Mouse (Mus musculus) small intestine, adult 2 months (tissue): Measurements from ENCODE around the gene Brinp3. TPM values are rescaled to one million over a fixed set of nuclear protein-coding genes. Genes with fewer than 3 reads are reported as not detected.

Source experiments
- H3K27ac ChIP-seq: fragments of 200-500 bp; 2 replicates; pipeline ENCODE4 v1.5.1; 2012; ENCODE audit warnings: low read depth, low read length, control low read depth, inconsistent platforms; ENCODE audit not compliant: insufficient read depth
- H3K27me3 ChIP-seq: fragments of 200-500 bp; 2 replicates; pipeline ENCODE4 v1.6.1; 2012; ENCODE audit warnings: mild to moderate bottlenecking, moderate library complexity, low read length, inconsistent platforms; ENCODE audit not compliant: control insufficient read depth, insufficient read depth
- H3K36me3 ChIP-seq: fragments of 200-500 bp; 2 replicates; pipeline ENCODE4 v1.6.1; 2012; ENCODE audit warnings: mild to moderate bottlenecking, low read length, control low read depth, inconsistent platforms; ENCODE audit not compliant: control insufficient read depth, insufficient read depth
- H3K4me1 ChIP-seq: fragments of 200-500 bp; 2 replicates; pipeline ENCODE4 v1.6.1; 2012; ENCODE audit warnings: low read length, inconsistent platforms, mixed read lengths; ENCODE audit not compliant: control insufficient read depth, insufficient read depth, insufficient read length
- H3K4me3 ChIP-seq: fragments of 200-500 bp; 2 replicates; pipeline ENCODE4 v1.5.1; 2012; ENCODE audit warnings: low read depth, mild to moderate bottlenecking, control low read depth, inconsistent platforms, low read length, moderate library complexity
- CTCF ChIP-seq: fragments of 200-500 bp; IDR thresholded peaks from 2 replicates; pipeline ENCODE4 v1.5.1; 2012; ENCODE audit warnings: low read depth, mild to moderate bottlenecking, control low read depth, inconsistent platforms, low read length, moderate library complexity, mixed read lengths; ENCODE audit not compliant: insufficient replicate concordance, insufficient read length; ENCODE audit errors: extremely low read depth
- POLR2A ChIP-seq: fragments of 200-500 bp; IDR thresholded peaks from 2 replicates; pipeline ENCODE4 v1.6.1; 2012; ENCODE audit warnings: low read depth, mild to moderate bottlenecking, control low read depth, inconsistent platforms, low read length, moderate library complexity
- WGBS: fragments of 180-500 bp; shearing (Covaris S2); methylation state at CpG from one replicate; pipeline ENCODE4 v1.1.7; 2018; 5-methylcytosine and 5-hydroxymethylcytosine counted together
- polyA plus RNA-seq: library from polyadenylated mRNA; depleted of rRNA; stranded (reverse); fragments of >200 nt; gene quantifications from 2 replicates; pipeline ENCODE4 v1.2.3, GENCODE M21; 2012

Gene Brinp3
- polyA plus RNA-seq, 1 experiment: not detected

- Histone ChIP-seq H3K4me1 (no peaks in the 10 kb centered on the region), H3K36me3 (no peaks in the 10 kb centered on the region), H3K4me3 (no peak overlapping the region), H3K27ac (no peak overlapping the region), H3K27me3 (no peaks in the 10 kb centered on the region)
- TF ChIP-seq POLR2A: no peak
- no peak for TF ChIP-seq CTCF
- 58% methylated on average over 2 of the region's 2 CpGs for WGBS
Measured at GRCm38 (mm10) chr1:146850147-146850546, 355.6 kb downstream of the Brinp3 start.

GRCm38 (mm10) chr1:146898636-146899035 is 404.1 kb downstream of the Brinp3 start:
- H3K27me3 ChIP-seq: no peaks in the 10 kb centered on the region
- H3K4me3 ChIP-seq: no peak overlapping the region
- H3K27ac ChIP-seq: no peak overlapping the region
- H3K4me1 ChIP-seq: no peaks in the 10 kb centered on the region
- H3K36me3 ChIP-seq: no peaks in the 10 kb centered on the region
- no peak for TF ChIP-seq POLR2A
- no peak for TF ChIP-seq CTCF

GRCm38 (mm10) chr1:146901691-146902090 is 407.1 kb downstream of the Brinp3 start:
- H3K36me3 ChIP-seq: no peaks in the 10 kb centered on the region
- no peaks in the 10 kb centered on the region for H3K27me3 ChIP-seq
- H3K4me1 ChIP-seq: no peaks in the 10 kb centered on the region
- no peak overlapping the region for H3K27ac ChIP-seq
- TF ChIP-seq POLR2A: no peak
- TF ChIP-seq CTCF: no peak
- no peak overlapping the region for H3K4me3 ChIP-seq
- 28% methylated on average over 9 of the region's 9 CpGs for WGBS

- WGBS: 39% methylated on average over 6 of the region's 6 CpGs
Measured at GRCm38 (mm10) chr1:146939463-146940389, 445.2 kb downstream of the Brinp3 start.

More at GRCm38 (mm10) chr1:146939463-146940389, 445.2 kb downstream of the Brinp3 start:
- Histone ChIP-seq H3K36me3 (no peaks in the 10 kb centered on the region), H3K4me1 (no peaks in the 10 kb centered on the region), H3K27me3 (no peaks in the 10 kb centered on the region), H3K4me3 (no peak overlapping the region), H3K27ac (no peak overlapping the region)
- TF ChIP-seq POLR2A (no peak), CTCF (no peak)
